Mouse (Mus musculus) MEL (cell line): ENCODE data around the gene Cmtm2b.

ENCODE experiments used
- BHLHE40 ChIP-seq: IDR thresholded peaks from 2 replicates; pipeline ENCODE4 v1.6.1; 2012; ENCODE audit warnings: low read depth, mild to moderate bottlenecking, inconsistent platforms, low read length, improper control_type of control experiment, borderline replicate concordance
- GATA1 ChIP-seq: IDR thresholded peaks from 2 replicates; pipeline ENCODE4 v1.6.1; 2011; ENCODE audit warnings: low read depth, low read length, improper control_type of control experiment

DNA sequence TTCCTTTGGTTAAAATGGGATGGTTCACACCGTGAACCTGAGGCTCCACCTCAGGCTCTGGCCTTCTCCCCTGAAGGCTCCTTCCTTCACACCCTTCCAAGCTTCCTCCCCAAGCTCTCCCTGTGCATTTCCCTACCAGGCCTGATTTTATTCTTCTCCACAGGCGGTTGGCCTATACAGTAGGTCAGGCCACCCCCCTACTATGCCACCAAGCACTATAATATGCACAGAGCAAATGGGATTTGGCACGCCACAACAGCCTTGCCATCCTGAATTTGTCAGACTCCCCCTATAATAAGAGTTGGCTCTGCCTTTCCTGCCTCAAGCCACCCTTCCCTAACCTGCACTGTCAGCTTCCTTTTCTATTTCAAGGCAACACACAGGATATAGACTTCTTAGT is 36.6 kb downstream of the Cmtm2b start:
- no peak for TF ChIP-seq BHLHE40
- TF ChIP-seq GATA1: no peak
